Mouse (Mus musculus) right cerebral cortex, postnatal 36 days (tissue): ENCODE measurements around the gene Pced1b.
"Not testable (repeated sequence)": the region's sequence is repeated elsewhere in the genome, so short reads cannot be mapped to it uniquely, and the experiment has no call there.

ENCODE experiments used
- DNase-seq, 2 experiments: peaks; one replicate each; pipeline ENCODE4 v3.0.0; 2022; ENCODE audit warnings: low spot score in 2 of 2, mixed read lengths in 1 of 2

The Pced1b gene

GRCm38 (mm10) chr15:97342336-97342735 lies 95.4 kb downstream of the Pced1b start:
- DNase-seq, result no peak

- no peak for DNase-seq
These were observed 96.0 kb downstream of the Pced1b start for GRCm38 (mm10) chr15:97342945-97343344.

- no peak for DNase-seq
These were observed 97.0 kb downstream of the Pced1b start for GRCm38 (mm10) chr15:97343921-97344320.

GRCm38 (mm10) chr15:97345110-97345509 lies 98.2 kb downstream of the Pced1b start:
- DNase-seq, result no peak

GRCm38 (mm10) chr15:97345917-97346316 lies 99.0 kb downstream of the Pced1b start:
- no peak for DNase-seq

- no peak for DNase-seq
These were observed 99.5 kb downstream of the Pced1b start for GRCm38 (mm10) chr15:97346413-97346812.

- no peak for DNase-seq
These were observed 100.0 kb downstream of the Pced1b start for GRCm38 (mm10) chr15:97346897-97347296.

GRCm38 (mm10) chr15:97348566-97349315 lies 101.8 kb downstream of the Pced1b start:
- DNase-seq, result no peak

- no peak for DNase-seq
These were observed 103.6 kb downstream of the Pced1b start for GRCm38 (mm10) chr15:97350528-97350927.

- peak; percentile 14 to 32 for DNase-seq
These were observed 104.1 kb downstream of the Pced1b start for GRCm38 (mm10) chr15:97351016-97351415.

GRCm38 (mm10) chr15:97351681-97352080 lies 104.8 kb downstream of the Pced1b start:
- DNase-seq, result no peak

GRCm38 (mm10) chr15:97355676-97356303 lies 108.9 kb downstream of the Pced1b start:
- DNase-seq, result no peak

- DNase-seq, result no peak
These were observed 110.1 kb downstream of the Pced1b start for GRCm38 (mm10) chr15:97357016-97357415.

GRCm38 (mm10) chr15:97360842-97361770 lies 114.2 kb downstream of the Pced1b start:
- DNase-seq, result no peak

GRCm38 (mm10) chr15:97361771-97362171 lies 114.9 kb downstream of the Pced1b start:
- no peak for DNase-seq

- DNase-seq, result not testable (repeated sequence)
These were observed 117.4 kb downstream of the Pced1b start for GRCm38 (mm10) chr15:97364271-97364670.

GRCm38 (mm10) chr15:97364968-97365367 lies 118.1 kb downstream of the Pced1b start:
- DNase-seq, result no peak

- DNase-seq, result no peak
These were observed 121.2 kb downstream of the Pced1b start for GRCm38 (mm10) chr15:97368035-97368608.

GRCm38 (mm10) chr15:97368631-97369030 lies 121.7 kb downstream of the Pced1b start:
- no peak for DNase-seq

- DNase-seq, result no peak
These were observed 122.2 kb downstream of the Pced1b start for GRCm38 (mm10) chr15:97369144-97369543.

- no peak for DNase-seq
These were observed 124.0 kb downstream of the Pced1b start for GRCm38 (mm10) chr15:97370880-97371279.

GRCm38 (mm10) chr15:97372043-97372442 lies 125.1 kb downstream of the Pced1b start:
- DNase-seq, result not testable (repeated sequence)
